Mouse (Mus musculus) liver, adult 2 months (tissue): ENCODE measurements around the gene Tenm2. TPM values are rescaled to one million over a fixed set of nuclear protein-coding genes. Genes with fewer than 3 reads are reported as not detected.

Experiments
- DNase-seq: peaks from one replicate; pipeline ENCODE4 v3.0.0-alpha.2; 2011; ENCODE audit warnings: low read depth, low spot score; ENCODE audit errors: extremely low read depth
- H3K27ac ChIP-seq: fragments of 200-500 bp; replicated peaks from 2 replicates; pipeline ENCODE4 v1.5.1; 2012; ENCODE audit warnings: low read depth, mild to moderate bottlenecking, control low read depth, inconsistent platforms, low read length; ENCODE audit not compliant: insufficient read depth
- H3K27me3 ChIP-seq: fragments of 200-500 bp; 2 replicates; pipeline ENCODE4 v1.6.1; 2012; ENCODE audit warnings: mild to moderate bottlenecking, moderate library complexity, low read length, inconsistent platforms; ENCODE audit not compliant: control insufficient read depth, insufficient read depth
- H3K36me3 ChIP-seq: fragments of 200-500 bp; 2 replicates; pipeline ENCODE4 v1.6.1; 2012; ENCODE audit warnings: low read length, inconsistent platforms; ENCODE audit not compliant: control insufficient read depth, insufficient read depth
- H3K4me1 ChIP-seq: fragments of 200-500 bp; 2 replicates; pipeline ENCODE4 v1.6.1; 2011; ENCODE audit warnings: low read length; ENCODE audit not compliant: control insufficient read depth, insufficient read depth
- H3K4me3 ChIP-seq: fragments of 200-500 bp; 2 replicates; pipeline ENCODE4 v1.5.1; 2011; ENCODE audit warnings: low read depth, mild to moderate bottlenecking, control low read depth, low read length, moderate library complexity; ENCODE audit not compliant: insufficient read depth
- H3K79me2 ChIP-seq: fragments of 200-500 bp; 2 replicates; pipeline ENCODE4 v1.6.1; 2012; ENCODE audit warnings: inconsistent platforms, mild to moderate bottlenecking, low read length, moderate library complexity; ENCODE audit not compliant: control insufficient read depth, insufficient read depth
- H3K9ac ChIP-seq: fragments of 200-500 bp; 2 replicates; pipeline ENCODE4 v1.6.1; 2012; ENCODE audit warnings: low read depth, mild to moderate bottlenecking, control low read depth, inconsistent platforms, low read length
- CTCF ChIP-seq: fragments of 200-500 bp; IDR thresholded peaks from 2 replicates; pipeline ENCODE4 v1.5.1; 2011; ENCODE audit warnings: low read depth, low read length, control low read depth
- POLR2A ChIP-seq: fragments of 200-500 bp; IDR thresholded peaks from 2 replicates; pipeline ENCODE4 v1.6.1; 2011; ENCODE audit warnings: low read length, control low read depth; ENCODE audit not compliant: insufficient read depth; ENCODE audit errors: extremely low read depth
- WGBS: fragments of 180-500 bp; shearing (Covaris S2); methylation state at CpG from one replicate; pipeline ENCODE4 v1.1.7; 2018; 5-methylcytosine and 5-hydroxymethylcytosine counted together
- polyA plus RNA-seq: library from polyadenylated mRNA; depleted of rRNA; stranded (reverse); fragments of >200 nt; gene quantifications from 2 replicates; pipeline ENCODE4 v1.2.3, GENCODE M21; 2012
- total RNA-seq: library from RNA; depleted of rRNA; stranded (reverse); fragments of >200 nt; gene quantifications from 2 replicates; pipeline ENCODE4 v1.2.3, GENCODE M21; 2014

Tenm2 gene
- total and polyA plus RNA-seq, 2 experiments, result not detected

GRCm38 (mm10) chr11:35998048-35998447 lies 1237.7 kb downstream of the Tenm2 start:
- H3K9ac ChIP-seq, result no peak overlapping the region
- no peaks in the 10 kb centered on the region for H3K79me2 ChIP-seq
- no peak for TF ChIP-seq POLR2A
- no peak for TF ChIP-seq CTCF
- H3K27ac ChIP-seq, result no peak overlapping the region
- DNase-seq, result no peak
- 83% methylated on average over 12 of the region's 12 CpGs for WGBS
- H3K36me3 ChIP-seq, result no peaks in the 10 kb centered on the region
- no peaks in the 10 kb centered on the region for H3K27me3 ChIP-seq
- H3K4me3 ChIP-seq, result no peak overlapping the region
- no peaks in the 10 kb centered on the region; the same call in 1 of the 2 replicates for H3K4me1 ChIP-seq

GRCm38 (mm10) chr11:35995310-35995709 lies 1240.5 kb downstream of the Tenm2 start:
- no peaks in the 10 kb centered on the region for H3K79me2 ChIP-seq
- no peak overlapping the region for H3K9ac ChIP-seq
- peak; percentile 33 for DNase-seq
- H3K27ac ChIP-seq, result no peak overlapping the region
- no peak overlapping the region for H3K4me3 ChIP-seq
- peak; percentile 23; the same call in 1 of the 2 replicates for TF ChIP-seq CTCF
- TF ChIP-seq POLR2A, result no peak
- H3K36me3 ChIP-seq, result no peaks in the 10 kb centered on the region
- H3K4me1 ChIP-seq, result no peaks in the 10 kb centered on the region
- no peaks in the 10 kb centered on the region for H3K27me3 ChIP-seq

DNA sequence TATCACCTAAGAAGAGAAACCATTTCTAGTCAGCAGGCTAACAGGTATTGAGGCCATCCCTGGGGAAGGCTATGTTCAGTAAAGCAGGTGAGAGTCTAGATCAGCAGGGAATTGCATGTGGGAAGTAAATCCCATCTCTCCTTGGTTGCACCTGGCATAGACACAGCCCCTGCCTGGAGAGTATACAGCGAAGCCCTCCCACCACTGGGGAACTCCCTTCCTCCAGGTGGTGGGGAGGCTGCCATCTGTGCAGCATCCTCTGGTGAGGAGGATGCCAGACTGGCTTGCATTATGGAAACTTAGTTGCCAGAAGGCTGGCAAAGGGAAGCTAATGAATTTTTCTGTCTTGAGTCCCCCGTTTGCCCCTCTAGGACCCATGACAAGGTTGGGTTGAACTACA lies 1243.9 kb downstream of the Tenm2 start:
- WGBS, result 89% methylated on average over 2 of the region's 2 CpGs
- H3K9ac ChIP-seq, result no peak overlapping the region
- TF ChIP-seq POLR2A, result no peak
- no peak for TF ChIP-seq CTCF
- DNase-seq, result no peak
- no peaks in the 10 kb centered on the region for H3K27me3 ChIP-seq
- no peaks in the 10 kb centered on the region for H3K4me1 ChIP-seq
- H3K79me2 ChIP-seq, result no peaks in the 10 kb centered on the region
- H3K36me3 ChIP-seq, result no peaks in the 10 kb centered on the region
- no peak overlapping the region for H3K4me3 ChIP-seq
- H3K27ac ChIP-seq, result no peak overlapping the region

- H3K27ac ChIP-seq, result no peak overlapping the region
- H3K36me3 ChIP-seq, result no peaks in the 10 kb centered on the region
- no peaks in the 10 kb centered on the region for H3K27me3 ChIP-seq
- TF ChIP-seq CTCF, result no peak
- no peak for TF ChIP-seq POLR2A
- no peaks in the 10 kb centered on the region for H3K4me1 ChIP-seq
- H3K4me3 ChIP-seq, result no peak overlapping the region
- 86% methylated on average over 4 of the region's 4 CpGs for WGBS
- H3K79me2 ChIP-seq, result no peaks in the 10 kb centered on the region
- DNase-seq, result no peak
- no peak overlapping the region for H3K9ac ChIP-seq
These were observed 1245.8 kb downstream of the Tenm2 start for GRCm38 (mm10) chr11:35989967-35990366.

DNA sequence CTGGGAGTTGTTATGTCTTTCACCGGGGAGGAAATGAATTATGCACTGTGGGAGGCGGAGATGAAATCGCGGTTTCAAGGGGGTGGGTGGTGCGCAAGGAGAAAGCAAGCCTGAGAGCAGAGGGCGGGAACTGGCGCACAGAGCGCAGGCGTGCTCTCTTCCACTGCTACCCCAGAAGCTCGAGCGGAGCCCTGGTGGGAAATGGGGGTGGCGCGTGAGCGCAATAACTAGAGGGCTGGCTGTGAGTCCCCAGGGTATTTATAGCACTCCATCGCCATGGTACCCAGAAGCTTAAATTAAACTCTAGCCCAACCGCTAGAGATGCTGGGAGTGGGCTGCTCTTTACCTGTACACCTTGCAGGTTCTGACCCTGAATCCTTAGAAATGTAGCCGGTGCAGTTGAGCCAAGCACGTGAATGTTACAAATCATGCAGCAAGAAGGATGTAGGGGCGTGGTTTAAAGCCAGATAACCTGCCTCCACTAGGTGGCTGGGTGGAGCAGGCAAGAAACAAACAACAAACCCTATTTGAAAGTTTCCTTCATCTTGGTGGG lies 1249.8 kb downstream of the Tenm2 start:
- DNase-seq, result peak; percentile 49
- H3K27me3 ChIP-seq, result no peaks in the 10 kb centered on the region
- H3K9ac ChIP-seq, result no peak overlapping the region

DNA sequence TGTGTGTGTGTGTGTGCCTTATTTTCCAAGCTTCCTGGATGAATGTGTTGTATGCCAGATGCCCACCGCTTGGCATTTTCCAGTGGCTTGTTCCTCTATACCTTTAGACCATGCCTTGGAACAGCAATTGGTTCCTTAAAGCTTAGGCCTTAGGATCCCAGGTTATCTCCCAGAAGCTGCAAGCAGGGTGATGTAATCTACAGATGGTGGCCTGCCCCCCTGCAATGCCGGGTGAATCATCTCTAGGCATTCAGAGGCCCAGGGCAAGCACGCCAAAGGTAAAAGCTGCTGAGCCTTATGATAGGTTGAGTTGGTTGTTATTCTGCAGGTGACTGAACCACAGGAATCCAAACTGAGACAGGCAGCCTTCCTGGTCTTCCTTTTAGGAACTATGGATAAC lies 1253.0 kb downstream of the Tenm2 start:
- 87% methylated on average over 3 of the region's 3 CpGs for WGBS
- H3K27me3 ChIP-seq, result no peaks in the 10 kb centered on the region
- no peak overlapping the region for H3K27ac ChIP-seq
- H3K4me3 ChIP-seq, result no peak overlapping the region
- no peaks in the 10 kb centered on the region for H3K36me3 ChIP-seq
- no peak for DNase-seq
- TF ChIP-seq CTCF, result no peak
- TF ChIP-seq POLR2A, result no peak
- H3K79me2 ChIP-seq, result peaks cover 18% of the 10 kb centered on the region
- H3K4me1 ChIP-seq, result peaks cover 13% of the 10 kb centered on the region
- no peak overlapping the region for H3K9ac ChIP-seq

More for the DNA sequence above, 1249.8 kb downstream of the Tenm2 start:
- 6% methylated on average over 19 of the region's 19 CpGs for WGBS
- no peak overlapping the region for H3K4me3 ChIP-seq
- H3K4me1 ChIP-seq, result no peaks in the 10 kb centered on the region; the same call in 1 of the 2 replicates
- H3K36me3 ChIP-seq, result no peaks in the 10 kb centered on the region
- no peak overlapping the region for H3K27ac ChIP-seq
- H3K79me2 ChIP-seq, result no peaks in the 10 kb centered on the region
- TF ChIP-seq CTCF (peak; percentile 46; the same call in 1 of the 2 replicates), POLR2A (no peak)
